Mouse (Mus musculus) stomach, postnatal 0 days (tissue): ENCODE measurements at regions not wholly inside any gene's neighbourhood (a gene's known extent, or its start where the extent isn't known, plus 50 kb on each side); places are given as distances from the start of the nearest gene placed in this dataset.

Source experiments
- CTCF ChIP-seq: IDR thresholded peaks from 2 replicates; pipeline ENCODE4 v1.5.1; 2016; ENCODE audit warnings: antibody characterized with exemption, low read depth, mild to moderate bottlenecking, moderate library complexity
- EP300 ChIP-seq: optimal IDR thresholded peaks from 2 replicates; pipeline ENCODE3; 2016; ENCODE audit warnings: antibody characterized with exemption

DNA sequence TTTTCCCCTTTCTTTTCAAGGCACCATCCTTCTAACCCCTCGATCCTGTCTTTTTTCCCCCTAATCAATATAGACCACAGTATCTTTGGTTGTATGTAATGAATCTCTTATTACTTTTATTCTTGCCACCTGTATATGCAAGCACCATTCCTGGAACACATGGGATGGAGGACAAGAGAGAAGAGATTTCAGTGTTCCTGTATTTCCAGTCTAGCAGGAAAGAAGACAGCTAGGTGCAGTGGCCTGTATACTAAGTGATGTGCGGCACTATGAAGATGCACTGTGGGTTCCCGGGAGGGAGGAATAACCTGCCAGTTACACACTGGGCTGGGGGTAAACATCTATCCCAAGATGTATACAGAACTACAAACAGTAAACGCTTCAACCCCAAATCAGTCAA, 152.4 kb upstream of the Zfp706 start:
- TF ChIP-seq CTCF = no peak
- no peak for TF ChIP-seq EP300
